Mouse (Mus musculus) ES-E14 (cell line): ENCODE data around the gene S100a11. TPM values are rescaled to one million over a fixed set of nuclear protein-coding genes. Genes with fewer than 3 reads are reported as not detected.
"Not testable (repeated sequence)": the region's sequence is repeated elsewhere in the genome, so short reads cannot be mapped to it uniquely, and the experiment has no call there.

Source experiments
- DNase-seq: peaks from one replicate; pipeline ENCODE4 v3.0.0-alpha.2; 2013; ENCODE audit warnings: low read depth, low spot score
- H3K27ac ChIP-seq: 2 replicates; pipeline ENCODE4 v1.5.1; 2012; ENCODE audit warnings: low read depth, mild to moderate bottlenecking, low read length, moderate library complexity, mixed read lengths; ENCODE audit not compliant: poor library complexity, insufficient read depth, severe bottlenecking
- H3K36me3 ChIP-seq: 2 replicates; pipeline ENCODE4 v1.6.1; 2012; ENCODE audit warnings: mild to moderate bottlenecking, low read length, moderate library complexity, mixed read lengths; ENCODE audit not compliant: control insufficient read depth, poor library complexity, insufficient read depth, severe bottlenecking
- H3K4me1 ChIP-seq, 2 experiments: fragments of 150-350 bp in 1 of 2; sonication (generic) in 1 of 2; 2 replicates each; pipeline ENCODE4 v1.6.1; 2012; ENCODE audit warnings: low read length in 2 of 2, mild to moderate bottlenecking in 1 of 2, mixed read lengths in 1 of 2; ENCODE audit not compliant: control insufficient read depth in 2 of 2, insufficient read depth in 2 of 2, poor library complexity in 1 of 2
- H3K4me3 ChIP-seq, 2 experiments: fragments of 150-350 bp in 1 of 2; sonication (generic) in 1 of 2; 2 replicates each; pipeline ENCODE4 v1.5.1; 2012; ENCODE audit warnings: low read length in 2 of 2, low read depth in 1 of 2, mild to moderate bottlenecking in 1 of 2, mixed read lengths in 1 of 2; ENCODE audit not compliant: insufficient read depth in 1 of 2, poor library complexity in 1 of 2, severe bottlenecking in 1 of 2
- H3K9ac ChIP-seq: 2 replicates; pipeline ENCODE4 v1.6.1; 2012; ENCODE audit warnings: low read depth, mild to moderate bottlenecking, low read length, mixed read lengths; ENCODE audit not compliant: poor library complexity, insufficient read depth, severe bottlenecking
- H3K9me3 ChIP-seq: fragments of 150-350 bp; sonication (generic); 2 replicates; pipeline ENCODE4 v1.6.1; 2012; ENCODE audit warnings: low read depth, mild to moderate bottlenecking, low read length; ENCODE audit not compliant: control insufficient read depth, insufficient read depth
- CHD2 ChIP-seq: IDR thresholded peaks from 2 replicates; pipeline ENCODE4 v1.6.1; 2014; ENCODE audit warnings: mild to moderate bottlenecking, low read depth, low read length, inconsistent platforms
- HCFC1 ChIP-seq: IDR thresholded peaks from 2 replicates; pipeline ENCODE4 v1.6.1; 2012; ENCODE audit warnings: low read length, inconsistent platforms, borderline replicate concordance; ENCODE audit not compliant: insufficient read depth
- MAFK ChIP-seq: IDR thresholded peaks from 2 replicates; pipeline ENCODE4 v1.6.1; 2014; ENCODE audit warnings: mild to moderate bottlenecking, low read depth, low read length, inconsistent platforms; ENCODE audit not compliant: insufficient read depth
- ZC3H11A ChIP-seq: IDR thresholded peaks from 2 replicates; pipeline ENCODE4 v1.6.1; 2012; ENCODE audit warnings: low read depth, mild to moderate bottlenecking, inconsistent platforms, low read length, borderline replicate concordance
- ZNF384 ChIP-seq: IDR thresholded peaks from 2 replicates; pipeline ENCODE4 v1.6.1; 2012; ENCODE audit warnings: low read depth, low read length, inconsistent platforms
- in situ Hi-C, 2 experiments: fragments of 600-800 bp; cut with MboI; formaldehyde crosslinking; loops; one replicate each; pipeline ENCODE4 v1.15.1; 2025; ENCODE audit warnings: low sequenced_read_pairs in 2 of 2, inconsistent platforms in 1 of 2; ENCODE audit not compliant: unreplicated experiment in 2 of 2
- total RNA-seq: library from RNA; depleted of rRNA; stranded (reverse); fragments of 300-350 nt; gene quantifications from 2 replicates; pipeline ENCODE4 v1.2.3, GENCODE M21; 2012

S100a11 gene
- total RNA-seq, 1 experiment, result 37.2 TPM

DNA sequence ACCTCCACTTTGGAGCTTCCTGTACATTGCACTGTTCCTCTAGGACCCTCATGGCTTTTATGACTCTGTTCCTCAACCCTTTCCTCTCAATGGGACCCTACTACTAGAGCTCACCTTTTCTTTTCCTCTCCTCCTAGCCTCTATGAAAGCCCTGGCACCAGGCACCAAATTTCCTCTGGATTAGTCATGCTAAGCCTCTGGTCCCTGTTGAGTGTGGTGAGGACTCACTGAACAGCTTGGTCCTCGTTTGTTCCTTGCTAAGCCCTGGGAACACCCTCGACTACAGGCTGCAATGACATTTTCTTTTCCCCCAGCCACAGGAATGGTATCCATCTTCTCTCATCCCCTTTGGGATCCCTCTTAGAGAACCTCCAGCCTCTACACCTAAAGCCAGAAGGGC is 21.2 kb downstream of the S100a11 start:
- no peak for DNase-seq
- no peak overlapping the region for H3K4me3 ChIP-seq
- TF ChIP-seq MAFK, result no peak
- no peak for TF ChIP-seq ZC3H11A
- no peak for TF ChIP-seq HCFC1
- TF ChIP-seq CHD2, result no peak
- TF ChIP-seq ZNF384, result no peak
- in situ Hi-C loops, result loop anchor here (10.0 kb wide), 1 partner anchor 63 kb away; no protein-coding TSS in a partner anchor
- H3K27ac ChIP-seq, result no peak overlapping the region
- H3K4me1 ChIP-seq, result no peaks in the 10 kb centered on the region
- no peaks in the 10 kb centered on the region for H3K9me3 ChIP-seq
- H3K36me3 ChIP-seq, result no peaks in the 10 kb centered on the region
- no peak overlapping the region for H3K9ac ChIP-seq

DNA sequence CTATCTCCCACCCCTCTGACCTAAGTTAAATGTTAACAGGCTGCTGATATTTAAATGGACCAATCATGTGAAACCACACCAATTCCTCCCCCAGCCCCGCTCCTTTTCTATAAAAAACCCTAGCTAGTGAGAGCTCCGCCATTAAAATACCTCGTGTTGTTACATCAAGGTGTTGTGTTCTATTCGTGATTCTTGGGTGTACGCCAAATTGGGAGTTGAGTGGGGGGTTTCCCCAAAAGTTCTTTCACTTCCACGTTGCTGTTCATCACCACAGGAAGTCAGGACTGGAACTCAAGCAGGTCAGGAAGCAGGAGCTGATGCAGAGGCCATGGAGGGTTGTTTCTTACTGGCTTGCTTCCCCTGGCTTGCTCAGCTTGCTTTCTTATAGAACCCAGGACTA is 23.9 kb downstream of the S100a11 start:
- not testable (repeated sequence) for H3K36me3 ChIP-seq, DNase-seq, H3K9ac ChIP-seq, H3K27ac ChIP-seq, H3K9me3 ChIP-seq, H3K4me3 ChIP-seq, H3K4me1 ChIP-seq
- in situ Hi-C loops, result loop anchor here (10.0 kb wide), 1 partner anchor 61 kb away; no protein-coding TSS in a partner anchor

- Histone ChIP-seq H3K9me3 (no peaks in the 10 kb centered on the region), H3K4me1 (no peaks in the 10 kb centered on the region; a peak in 1 of 4 replicates), H3K27ac (no peak overlapping the region), H3K4me3 (no peak overlapping the region), H3K9ac (no peak overlapping the region), H3K36me3 (no peaks in the 10 kb centered on the region)
- peak; percentile 87 for DNase-seq
- in situ Hi-C loops, result loop anchor here (10.0 kb wide), 1 partner anchor 58 kb away; no protein-coding TSS in a partner anchor
- TF ChIP-seq CHD2, result no peak
- peak; percentile 92 for TF ChIP-seq ZC3H11A
Observed at GRCm38 (mm10) chr3:93547099-93547648, 26.9 kb downstream of the S100a11 start.

DNA sequence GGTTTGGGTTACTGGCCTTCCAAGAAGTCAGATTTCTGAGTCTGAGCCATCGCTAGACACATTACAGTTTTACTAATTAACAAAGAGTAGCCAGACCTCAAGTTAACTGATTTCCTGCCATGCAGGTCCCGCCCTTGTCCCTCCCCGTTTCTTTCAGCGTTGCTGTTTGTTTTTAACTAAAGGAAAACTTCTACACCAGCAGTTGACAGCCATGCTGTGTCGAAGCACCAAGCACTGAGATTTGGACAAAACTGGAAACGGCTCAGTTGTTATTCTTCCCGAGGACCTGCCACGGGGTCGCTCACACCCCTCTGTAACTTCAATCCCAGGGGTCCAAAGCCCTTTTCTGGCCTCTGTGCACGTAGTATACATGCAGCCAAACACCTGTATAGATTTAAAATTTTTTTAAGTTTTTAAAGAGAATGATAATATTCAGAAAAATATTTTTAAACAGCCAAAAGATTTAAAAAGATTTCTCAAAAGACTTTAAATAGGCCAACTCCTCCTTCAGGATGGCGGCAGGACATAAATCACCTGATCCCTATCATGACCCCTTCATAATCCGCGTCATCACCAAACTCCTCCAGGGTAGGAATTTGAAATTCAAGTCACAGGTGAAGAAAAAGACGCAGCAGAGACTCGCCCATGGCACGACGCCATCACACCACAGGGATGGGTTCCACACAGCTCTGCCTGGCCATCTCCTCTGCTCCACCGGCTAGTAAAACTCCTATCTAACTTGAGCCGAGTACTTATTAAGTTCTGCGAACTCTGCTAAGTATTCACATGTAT is 27.7 kb downstream of the S100a11 start:
- H3K9me3 ChIP-seq, result no peaks in the 10 kb centered on the region
- no peak overlapping the region for H3K4me3 ChIP-seq
- no peaks in the 10 kb centered on the region; a peak in 1 of 4 replicates for H3K4me1 ChIP-seq
- no peak for DNase-seq
- no peak for TF ChIP-seq CHD2
- TF ChIP-seq MAFK, result no peak
- no peak for TF ChIP-seq HCFC1
- TF ChIP-seq ZC3H11A, result no peak
- TF ChIP-seq ZNF384, result no peak
- H3K9ac ChIP-seq, result no peak overlapping the region
- H3K36me3 ChIP-seq, result no peaks in the 10 kb centered on the region
- in situ Hi-C loops, result loop anchor here (10.0 kb wide), 1 partner anchor 57 kb away; no protein-coding TSS in a partner anchor
- no peak overlapping the region for H3K27ac ChIP-seq
